Mouse (Mus musculus): ENCODE results near the gene Arhgap30.

The Arhgap30 gene

DNA sequence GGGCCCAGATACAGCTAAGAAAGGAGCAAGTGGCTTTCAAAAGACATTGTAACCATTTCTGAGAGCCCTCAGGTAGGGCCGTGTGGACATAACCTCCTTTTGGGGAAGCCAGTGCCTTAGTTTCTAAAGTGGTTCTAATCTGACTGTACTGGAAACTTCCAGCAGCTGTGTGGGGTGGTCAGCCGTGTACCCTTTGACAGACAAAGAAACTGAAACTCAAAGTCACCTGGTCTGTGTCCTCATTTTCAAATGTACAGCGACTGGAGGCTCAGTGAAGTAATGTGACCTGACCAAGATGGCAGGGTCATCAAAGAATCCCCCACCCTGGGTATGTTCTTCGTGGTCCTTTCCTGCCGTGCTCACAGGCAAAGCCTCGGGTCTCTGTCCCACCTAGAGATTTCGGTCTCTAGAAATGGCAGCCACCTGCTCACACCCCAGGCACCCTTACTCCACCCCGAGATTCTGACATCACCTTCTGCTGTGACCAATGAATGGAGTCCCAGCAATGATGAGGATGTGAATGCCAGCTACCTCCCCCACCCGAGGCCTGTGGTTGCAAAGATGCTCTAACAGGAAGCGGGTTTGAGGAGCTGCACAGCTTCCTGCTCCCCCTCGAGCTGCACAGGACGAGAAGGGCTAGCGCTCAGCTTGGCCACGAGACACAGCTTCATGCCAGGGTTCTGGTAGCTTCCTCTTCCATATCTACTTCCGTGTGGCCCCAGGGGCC, at the start of gene Arhgap30:
TSS of gene Arhgap30 (plus strand) at position 579 of the 727 bp plus-strand sequence.
- no peak for DNase-seq

DNA sequence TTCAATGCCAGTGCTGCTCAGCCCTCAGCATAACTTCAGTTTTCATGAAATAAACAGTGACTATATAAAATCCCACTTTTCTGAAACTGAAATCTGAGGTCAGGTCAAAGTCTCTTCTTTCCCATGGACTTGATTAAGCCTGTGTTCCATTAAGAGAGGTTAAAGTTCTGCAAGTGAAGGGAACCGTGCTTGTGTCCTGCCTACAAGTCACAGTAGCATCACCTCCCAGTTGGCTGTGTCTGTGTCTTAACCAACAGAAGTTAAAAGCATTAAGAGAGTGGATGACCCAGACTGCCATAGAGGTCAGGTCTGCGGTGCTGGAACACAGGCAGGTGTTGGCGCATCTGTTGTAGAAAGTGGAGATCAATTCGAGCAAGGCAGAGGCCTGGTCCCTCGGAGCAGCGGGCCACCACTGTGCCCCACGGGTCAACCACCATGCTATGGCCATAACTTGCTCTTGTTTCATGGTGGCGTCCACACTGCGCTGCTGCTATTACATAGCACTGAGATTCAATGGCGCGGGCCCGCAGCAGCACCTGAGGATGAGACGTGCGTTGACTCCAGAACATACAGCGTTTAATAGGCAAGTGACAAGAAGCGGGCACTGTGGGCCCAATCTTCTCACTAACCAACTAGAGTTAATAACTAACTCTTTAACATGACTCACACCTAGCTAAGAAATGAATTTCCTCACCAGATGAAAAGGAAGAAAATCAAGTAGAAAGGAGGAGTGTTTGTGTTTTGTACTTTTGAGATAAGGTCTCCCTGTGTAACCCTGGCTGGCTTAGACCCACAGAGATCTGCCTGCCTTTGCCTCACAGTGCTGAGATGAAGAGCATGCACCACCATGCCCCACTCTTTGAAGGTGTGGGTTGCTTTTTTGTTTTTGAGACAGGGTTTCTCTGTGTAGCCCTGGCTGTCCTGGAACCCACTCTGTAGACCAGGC, 46.2 kb upstream of the Arhgap30 start:
- DNase-seq = peak; percentile 40

DNA sequence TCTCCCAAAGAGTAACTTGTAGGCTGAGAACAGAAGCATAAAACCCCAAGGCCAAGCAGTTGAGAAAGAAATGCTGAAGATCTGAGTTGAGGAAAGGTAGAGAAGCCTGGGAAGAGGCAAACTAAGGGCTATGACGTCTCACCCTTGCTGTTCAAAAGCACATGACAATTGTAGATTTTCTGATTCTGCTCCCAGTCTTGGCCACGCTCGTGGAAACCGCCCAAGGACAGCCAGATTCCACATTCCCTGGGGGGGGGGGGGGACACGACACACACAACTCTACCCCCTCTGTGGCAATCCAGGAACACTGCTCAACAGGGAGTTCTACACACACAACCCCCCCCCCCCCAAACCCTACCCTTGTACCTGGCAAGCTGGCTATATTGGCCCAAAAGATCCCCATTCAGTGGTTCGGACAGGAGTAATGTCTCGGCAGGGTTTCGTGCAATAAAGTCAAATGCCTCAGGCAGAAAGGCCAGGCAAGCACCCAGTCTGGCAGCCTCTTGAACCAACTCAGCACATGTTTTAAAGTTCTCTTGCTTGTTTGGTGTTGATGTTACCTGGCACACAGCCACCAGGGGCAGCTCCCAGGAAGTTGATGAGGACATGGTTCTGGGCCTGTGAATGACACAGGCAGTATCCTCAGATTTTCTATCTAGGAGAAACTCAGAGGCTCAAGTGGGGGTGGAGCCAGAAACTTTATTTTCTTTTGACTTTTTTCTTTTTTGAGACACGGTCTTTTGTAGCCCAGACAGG, 44.7 kb upstream of the Arhgap30 start:
- peak; percentile 76 for DNase-seq

DNA sequence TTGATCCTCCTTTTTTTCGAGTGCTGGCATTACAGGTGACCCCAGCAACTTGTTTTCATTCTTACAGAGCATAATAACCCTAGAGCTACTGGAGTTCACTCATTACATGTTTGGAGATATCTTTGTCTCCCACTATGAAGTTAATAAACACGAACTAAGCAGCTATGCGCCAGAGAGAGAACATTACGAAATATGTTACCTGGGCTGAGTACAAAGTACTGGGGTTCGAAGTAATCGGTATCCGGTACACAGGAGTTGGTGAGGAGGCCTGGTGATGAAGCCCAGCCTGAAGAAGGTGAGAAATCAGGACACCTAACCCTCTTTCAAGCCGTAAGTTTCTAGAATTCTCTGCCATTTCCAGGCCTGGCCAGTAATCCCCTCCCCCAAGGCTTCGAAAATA, 44.0 kb upstream of the Arhgap30 start:
- DNase-seq = peak; percentile 29

DNA sequence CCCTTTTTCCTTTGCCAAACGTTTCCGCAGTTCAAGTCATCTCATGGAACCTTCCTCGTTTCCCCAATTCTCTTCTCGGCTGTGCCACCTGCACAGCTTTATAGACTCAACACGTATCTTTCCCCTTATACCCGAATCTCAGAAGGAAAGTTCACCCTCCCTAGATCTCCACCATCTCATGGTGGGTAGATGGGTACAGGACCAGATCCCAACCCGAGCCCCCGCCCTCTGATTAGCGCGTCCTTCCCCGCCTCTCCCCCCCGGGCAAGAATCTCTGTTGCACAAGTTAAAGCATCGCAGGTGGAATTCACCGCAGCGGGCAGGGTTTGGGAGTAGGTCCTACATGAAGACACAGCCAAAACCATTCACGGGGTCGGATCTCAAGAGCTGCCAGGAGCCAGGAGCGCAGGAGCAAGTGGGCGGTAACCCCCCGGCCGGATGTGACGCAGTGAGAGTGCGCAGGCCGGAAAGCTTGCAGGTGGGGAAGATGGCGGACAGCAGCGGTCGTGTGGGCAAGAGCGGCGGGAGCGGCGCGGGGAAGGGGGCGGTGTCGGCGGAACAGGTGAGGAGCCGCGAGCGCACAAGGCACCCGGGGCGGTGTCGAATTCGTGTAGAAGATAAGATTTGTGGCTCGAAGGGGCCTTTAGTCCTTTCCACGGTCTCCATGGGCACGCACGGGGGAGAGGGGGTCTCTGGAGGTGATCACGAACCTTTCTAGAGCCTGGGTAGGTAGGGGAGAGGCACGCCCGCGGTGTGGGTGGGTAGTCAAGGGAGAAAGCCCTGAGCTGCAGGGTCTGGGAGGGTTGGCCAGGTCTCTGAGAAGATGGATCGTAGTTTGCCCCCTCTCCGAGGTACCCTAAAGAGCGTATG, 43.3 kb upstream of the Arhgap30 start, which contains the start of the genes Nit1 and Pfdn2:
TSS of gene Nit1 (minus strand) at position 422 of the 870 bp plus-strand sequence.
TSS of gene Pfdn2 (plus strand) at position 446 of the 870 bp plus-strand sequence.
- peak; percentile 91 for DNase-seq

DNA sequence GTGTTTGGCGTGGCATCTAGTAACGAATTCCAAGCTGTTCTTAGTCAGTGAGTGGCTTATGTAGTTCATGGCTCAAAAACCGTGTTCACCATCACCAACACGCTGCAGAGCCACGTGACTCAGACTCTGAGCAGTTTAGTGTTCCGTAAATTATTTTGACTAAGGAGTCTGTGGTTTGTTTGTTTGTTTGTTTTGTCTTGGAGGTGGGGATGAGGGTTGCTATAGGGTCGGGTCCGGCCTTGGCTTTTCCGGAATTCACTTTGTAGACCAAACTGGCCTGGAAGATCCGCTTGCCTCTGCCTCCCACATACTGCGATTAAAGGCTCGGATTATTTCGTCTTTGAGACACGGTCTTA, 42.7 kb upstream of the Arhgap30 start:
- DNase-seq = peak; percentile 29

DNA sequence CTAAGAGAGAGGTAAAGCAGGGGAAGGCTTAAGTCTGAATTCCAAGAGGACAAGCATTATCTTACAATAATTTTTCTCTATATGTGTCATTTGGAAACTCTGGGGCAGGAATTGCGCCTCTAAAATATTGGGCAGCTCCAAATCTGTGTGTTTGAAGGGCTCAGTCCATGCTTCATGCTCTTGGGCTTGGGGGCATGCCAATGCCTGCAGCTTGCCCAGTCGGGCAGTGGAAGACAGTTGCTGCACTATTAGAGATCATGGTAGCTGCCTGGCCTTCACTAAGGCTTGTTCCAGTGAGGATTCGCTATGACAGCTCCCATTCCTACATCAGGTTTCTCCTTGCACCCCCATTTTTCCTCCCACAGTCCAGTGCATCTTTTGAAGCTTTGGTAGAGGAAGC, 40.1 kb upstream of the Arhgap30 start:
- no peak for DNase-seq

DNA sequence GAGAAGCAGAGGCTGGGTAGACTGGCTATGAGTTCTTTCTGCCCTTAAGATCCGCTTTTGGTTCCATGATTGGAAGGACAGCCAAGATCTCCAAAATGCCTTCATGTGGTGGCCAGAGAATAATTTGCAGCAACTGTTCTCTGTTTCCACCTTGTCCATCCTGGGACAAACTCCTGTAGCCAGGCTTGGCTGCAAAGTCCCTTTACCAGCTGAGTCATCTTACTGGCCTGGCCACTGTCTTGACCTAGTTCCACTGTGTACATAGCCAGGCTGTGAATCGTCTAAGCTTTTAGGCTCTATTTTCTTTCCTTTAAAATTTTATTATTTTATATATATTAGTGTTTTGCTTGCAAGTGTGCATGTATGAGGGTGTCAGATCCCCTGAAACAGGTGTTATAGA, 39.5 kb upstream of the Arhgap30 start:
- DNase-seq = no peak

DNA sequence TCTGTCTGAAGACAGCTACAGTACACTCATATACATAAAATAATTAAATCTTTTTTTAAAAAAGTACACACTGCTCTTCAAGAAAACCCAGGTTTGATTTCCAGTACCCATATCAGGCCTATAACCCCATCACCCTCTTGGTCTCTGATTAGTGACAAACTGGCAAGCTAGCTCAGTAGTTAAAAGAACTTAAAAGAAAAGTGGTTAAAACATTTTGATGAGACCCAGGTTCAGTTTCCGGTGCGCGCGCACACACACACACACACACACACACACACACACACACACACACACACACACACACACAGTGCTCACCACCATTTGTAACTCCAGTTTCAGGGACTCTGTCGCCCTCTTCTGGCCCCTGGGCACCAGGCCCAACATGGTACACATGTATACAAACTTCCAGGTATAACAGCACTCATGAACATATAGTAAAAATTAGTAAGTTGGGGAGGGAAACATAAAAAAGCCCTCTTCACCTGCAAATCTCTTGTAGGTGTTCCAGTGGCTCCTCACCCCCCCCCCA, 32.9 kb upstream of the Arhgap30 start:
- DNase-seq = no peak

DNA sequence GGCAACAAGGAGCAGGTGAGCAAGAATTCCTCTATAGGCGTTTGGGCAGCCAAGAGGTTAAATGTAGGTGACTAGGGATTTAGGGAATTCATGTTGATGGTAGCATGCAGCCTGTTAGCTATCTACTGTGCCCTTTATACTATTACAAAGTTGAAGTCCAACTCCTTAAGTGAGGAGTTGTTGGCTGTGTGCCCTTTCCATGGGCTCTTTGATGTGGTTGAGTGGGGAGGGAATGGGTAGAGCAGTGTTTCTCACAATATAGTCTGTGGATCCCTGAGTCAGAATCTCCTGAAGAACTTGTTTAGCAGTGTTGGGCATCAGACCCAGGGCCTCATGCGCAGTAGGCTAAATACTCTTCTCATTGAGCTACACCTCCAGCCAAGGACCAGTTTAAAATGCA, 31.9 kb upstream of the Arhgap30 start:
- no peak for DNase-seq

DNA sequence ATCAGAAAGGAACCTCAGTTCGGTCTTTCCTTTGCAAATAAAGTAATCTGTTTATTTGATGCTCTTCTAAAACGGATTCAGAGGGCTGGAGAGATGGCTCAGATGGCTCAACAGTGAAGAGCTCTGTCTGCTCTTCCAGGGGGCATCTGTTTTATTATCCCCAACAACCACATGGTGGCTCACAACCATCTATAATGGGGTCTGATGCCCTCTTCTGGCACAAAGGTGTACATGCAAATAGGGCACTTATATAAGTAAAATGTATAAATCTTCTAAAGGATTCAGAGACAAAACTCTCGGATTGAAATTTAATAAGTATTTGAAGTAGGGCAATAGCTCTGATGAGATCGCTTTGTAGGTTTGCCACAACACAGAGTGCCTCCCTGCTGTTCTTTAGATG, 30.3 kb upstream of the Arhgap30 start:
- no peak for DNase-seq

DNA sequence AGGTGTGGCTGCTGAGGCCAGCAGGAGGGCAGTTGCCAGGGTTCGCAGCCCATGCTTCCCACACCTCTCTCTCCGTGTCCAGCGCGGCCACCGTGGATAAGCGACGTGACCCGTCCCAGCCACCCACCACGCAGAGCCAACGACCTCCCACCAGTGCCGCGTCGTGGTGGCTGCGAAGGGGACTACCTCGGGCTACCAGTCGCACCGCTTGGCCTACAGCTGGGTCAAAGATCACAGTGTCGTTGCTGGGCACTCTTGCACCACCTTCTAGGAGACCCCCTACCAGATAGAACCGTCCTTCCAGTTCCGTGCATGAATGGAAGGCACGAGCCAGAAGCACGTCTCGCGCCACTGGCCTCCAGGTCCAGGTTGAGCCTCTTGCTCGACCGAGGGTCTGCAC, 28.5 kb upstream of the Arhgap30 start:
- DNase-seq = peak; percentile 22

DNA sequence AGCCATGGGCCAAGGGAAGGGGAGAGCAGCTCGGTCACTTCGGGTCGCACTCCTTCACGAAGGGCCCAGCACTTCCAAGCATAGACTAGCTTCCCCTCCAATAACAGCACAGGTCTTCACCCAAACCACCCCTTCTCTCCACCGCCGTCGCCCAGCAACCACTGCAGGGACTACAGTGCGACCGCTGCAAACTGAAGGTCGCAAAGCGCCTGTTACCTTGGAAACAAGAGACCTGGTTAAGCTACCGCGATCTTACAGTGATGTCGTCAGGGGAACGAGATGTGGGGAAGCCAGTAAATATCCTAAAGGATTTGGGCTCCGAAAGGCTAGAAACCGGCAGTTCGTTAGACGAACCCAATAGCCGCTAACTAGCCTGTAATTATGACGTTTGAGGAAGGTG, 28.1 kb upstream of the Arhgap30 start, which contains the start of gene Klhdc9:
TSS of gene Klhdc9 (minus strand) at position 143 of the 400 bp plus-strand sequence.
- peak; percentile 80 for DNase-seq

DNA sequence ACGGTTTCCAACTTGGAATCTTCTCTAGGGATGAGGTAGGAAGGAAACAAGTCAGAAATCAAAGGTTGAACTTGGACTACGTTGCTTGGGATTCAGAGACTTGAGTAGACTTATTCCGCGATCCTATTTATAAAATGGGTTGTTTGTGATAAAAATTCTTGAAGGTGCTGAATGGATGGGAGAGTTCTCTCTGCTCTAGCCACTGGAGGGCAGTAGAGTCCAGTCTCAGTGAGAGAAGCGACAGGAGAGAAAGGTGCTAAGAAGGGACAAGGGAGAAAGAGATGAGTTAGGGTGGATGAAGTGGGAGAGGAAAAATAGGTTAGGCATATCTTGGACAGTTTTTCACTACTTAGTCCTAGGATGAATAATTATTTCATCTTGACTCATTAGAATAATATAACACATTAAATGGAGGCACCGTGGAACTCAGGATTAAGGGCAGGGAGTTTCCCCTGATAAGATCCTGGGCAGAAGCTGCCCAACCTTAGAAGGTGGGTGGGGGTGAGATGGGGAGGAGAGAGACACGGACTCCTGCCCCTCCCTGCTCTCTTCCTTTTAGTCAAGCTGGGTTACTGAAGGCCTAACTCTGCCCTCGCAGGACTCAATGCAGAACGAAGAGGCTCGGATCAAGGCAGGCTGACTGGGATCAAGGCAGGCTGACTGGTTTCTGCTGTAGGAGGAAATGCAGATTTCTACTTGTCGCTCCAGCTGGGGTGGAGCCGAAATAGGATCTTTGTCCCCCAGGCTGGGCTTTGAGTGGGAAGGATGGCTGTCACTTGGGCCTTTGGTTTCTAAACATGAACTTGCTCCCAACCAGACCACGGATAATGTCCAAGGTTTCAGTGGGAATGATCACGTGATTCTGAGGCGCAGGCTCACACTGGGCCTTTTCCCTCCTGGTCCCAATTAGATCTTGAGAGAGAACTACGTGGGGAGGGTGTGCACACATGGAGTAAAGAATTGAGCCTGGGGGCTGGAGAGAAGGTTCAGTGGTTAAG, 27.3 kb upstream of the Arhgap30 start:
- DNase-seq = peak; percentile 63

DNA sequence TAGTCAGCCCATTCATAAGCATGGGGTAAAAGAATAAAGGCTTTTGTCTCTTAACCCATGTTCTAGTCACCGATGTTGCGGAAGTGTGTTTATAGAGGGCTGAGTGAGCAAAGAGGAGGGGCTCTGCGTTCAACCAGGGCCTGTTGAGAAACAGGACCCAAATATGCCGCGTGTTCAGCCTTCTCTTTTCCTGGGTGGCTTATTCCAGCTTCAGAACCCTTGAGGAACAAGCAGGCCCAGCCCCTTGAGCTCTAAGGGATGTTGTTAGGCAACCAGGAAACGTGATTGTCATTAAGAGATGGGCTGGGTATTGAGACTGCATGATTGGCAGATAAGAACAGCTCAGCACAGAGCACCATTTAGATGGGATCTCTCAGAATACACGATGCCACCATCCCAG, 22.8 kb upstream of the Arhgap30 start:
- no peak for DNase-seq

DNA sequence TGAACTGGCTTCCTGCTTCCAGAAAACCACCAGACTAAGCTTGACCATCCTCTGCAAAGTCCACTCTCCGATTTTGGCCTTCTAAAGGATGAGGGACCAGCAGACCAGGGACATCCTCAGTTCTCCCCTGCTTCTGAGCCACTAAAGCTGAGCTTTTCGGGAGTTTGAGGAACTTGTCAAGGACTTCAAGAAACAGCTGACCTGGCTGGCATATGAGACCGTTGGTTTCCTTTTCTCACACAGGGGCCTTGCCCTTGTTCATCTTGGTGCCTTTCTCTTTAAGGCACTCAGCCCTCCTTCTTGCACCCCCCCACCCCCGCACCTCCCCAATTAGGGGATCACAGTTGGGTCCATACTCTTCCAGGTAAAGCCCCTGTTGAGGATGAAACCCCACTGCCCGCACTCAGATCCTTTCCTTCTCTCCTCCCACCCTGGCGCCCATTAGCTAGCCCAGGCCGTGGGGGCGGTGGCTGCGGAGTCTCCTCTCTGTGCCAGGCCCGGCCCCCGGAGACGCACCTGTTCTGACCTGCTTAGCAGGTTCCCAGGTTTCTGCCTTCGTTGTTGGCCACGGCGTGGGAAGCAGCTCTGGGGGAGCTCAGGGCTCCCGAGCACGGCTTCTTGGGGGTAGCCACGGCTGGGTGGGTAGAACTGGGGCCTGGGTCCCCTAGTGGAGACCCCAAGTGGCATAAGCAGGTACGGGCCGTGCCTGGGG, 18.8 kb upstream of the Arhgap30 start, which contains the start of gene Nectin4:
TSS of gene Nectin4 (plus strand) at position 255 of the 712 bp plus-strand sequence.
- DNase-seq = peak; percentile 47

DNA sequence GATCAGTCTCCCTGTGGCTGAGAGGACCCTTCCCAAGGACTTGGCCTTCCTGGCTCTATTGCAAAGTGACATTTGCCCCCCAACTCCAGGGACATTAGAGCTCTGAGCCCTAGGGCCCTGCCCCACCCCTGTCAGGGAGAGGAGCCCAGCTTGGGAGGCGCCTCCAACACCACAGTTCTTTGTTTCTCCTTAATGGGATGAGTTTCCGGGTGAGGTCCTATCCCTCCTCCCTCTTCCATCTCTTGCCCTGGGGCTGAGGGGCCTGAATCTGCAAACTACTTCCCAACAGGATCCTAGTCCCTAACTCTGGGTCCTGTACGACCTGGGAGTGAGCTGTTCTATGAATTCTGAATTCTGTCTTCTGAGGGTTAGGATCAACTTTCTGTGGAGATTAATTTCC, 15.9 kb upstream of the Arhgap30 start:
- no peak for DNase-seq

DNA sequence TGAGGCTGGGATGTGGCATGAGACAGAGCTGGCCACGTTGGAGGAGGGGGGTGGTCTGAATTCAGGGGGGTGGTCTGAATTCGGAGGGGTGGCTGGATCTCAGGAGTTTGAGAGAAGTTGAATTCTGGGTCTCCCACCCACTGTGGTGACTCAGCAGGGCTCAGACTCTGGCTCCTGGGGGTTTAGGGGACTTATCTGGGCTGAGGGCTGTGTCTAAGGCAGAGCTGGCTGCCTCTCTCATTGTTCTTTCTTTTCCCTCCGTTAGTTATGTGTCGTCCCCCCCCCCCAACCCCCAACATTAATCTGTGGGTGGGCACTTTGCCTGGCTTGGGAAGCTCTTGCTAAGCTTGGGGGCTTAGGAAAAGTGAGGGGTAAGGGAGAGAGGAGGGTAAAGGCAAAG, 14.8 kb upstream of the Arhgap30 start:
- DNase-seq = no peak

DNA sequence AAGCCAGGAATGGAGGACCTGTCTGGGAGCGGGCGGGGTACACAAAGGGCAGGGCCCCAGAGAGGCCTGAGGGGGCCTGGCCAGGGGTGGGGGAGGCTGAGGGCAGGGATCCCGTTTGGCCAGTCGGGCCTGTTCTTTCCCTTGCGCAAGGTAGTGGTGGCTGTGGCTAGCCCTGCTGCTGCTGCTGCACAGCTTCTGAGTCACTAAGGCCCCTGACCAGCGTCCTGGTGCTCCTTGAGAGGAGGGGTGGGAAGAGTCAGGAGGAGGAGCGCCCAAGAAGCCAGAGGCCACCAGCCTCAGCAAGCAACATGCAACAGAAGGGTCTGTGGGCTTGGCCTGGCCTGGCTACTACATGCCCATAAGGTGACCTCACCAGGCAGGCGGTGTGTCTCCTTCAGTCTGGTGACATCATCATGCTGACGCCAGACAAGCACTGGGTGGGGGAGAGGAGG, 13.1 kb upstream of the Arhgap30 start:
- DNase-seq = no peak

DNA sequence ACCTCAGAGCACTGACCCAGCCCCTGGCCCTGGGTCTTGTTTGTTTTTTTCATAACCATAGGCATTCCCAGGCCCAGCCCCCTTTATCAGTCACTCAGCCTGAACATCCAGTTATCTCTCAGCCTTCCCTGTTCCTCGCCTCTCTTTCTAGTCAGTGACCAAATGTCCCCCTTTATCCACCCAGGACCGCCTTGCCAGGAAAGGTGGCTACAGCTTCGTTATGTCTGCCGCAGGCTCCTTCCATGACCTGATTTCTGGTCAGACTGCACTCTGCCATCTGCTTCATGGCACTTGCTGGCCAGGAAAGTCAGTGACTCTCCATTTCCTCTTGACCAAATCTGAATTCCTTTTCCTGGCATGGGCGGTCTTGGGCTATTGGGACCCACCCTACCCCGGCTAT, 10.5 kb upstream of the Arhgap30 start:
- DNase-seq = no peak

All from kidney, adult 18-20 months (tissue).